Mouse (Mus musculus) cerebellum, adult 9-11 months (tissue): ENCODE measurements at regions not wholly inside any gene's neighbourhood (a gene's known extent, or its start where the extent isn't known, plus 50 kb on each side); places are given as distances from the start of the nearest gene placed in this dataset.
A peak's percentile ranks its signal among the peaks of the same experiment; 100 is the strongest.
"Not testable (repeated sequence)": the region's sequence is repeated elsewhere in the genome, so short reads cannot be mapped to it uniquely, and the experiment has no call there.

Experiments used
- DNase-seq: peaks from one replicate; pipeline ENCODE4 v3.0.0; 2022

- no peak for DNase-seq
Observed at GRCm38 (mm10) chr5:4248422-4248821, 56.3 kb downstream of the Mterf1b start.

GRCm38 (mm10) chr5:4254280-4254679 is 62.1 kb downstream of the Mterf1b start:
- DNase-seq, result not testable (repeated sequence)

DNA sequence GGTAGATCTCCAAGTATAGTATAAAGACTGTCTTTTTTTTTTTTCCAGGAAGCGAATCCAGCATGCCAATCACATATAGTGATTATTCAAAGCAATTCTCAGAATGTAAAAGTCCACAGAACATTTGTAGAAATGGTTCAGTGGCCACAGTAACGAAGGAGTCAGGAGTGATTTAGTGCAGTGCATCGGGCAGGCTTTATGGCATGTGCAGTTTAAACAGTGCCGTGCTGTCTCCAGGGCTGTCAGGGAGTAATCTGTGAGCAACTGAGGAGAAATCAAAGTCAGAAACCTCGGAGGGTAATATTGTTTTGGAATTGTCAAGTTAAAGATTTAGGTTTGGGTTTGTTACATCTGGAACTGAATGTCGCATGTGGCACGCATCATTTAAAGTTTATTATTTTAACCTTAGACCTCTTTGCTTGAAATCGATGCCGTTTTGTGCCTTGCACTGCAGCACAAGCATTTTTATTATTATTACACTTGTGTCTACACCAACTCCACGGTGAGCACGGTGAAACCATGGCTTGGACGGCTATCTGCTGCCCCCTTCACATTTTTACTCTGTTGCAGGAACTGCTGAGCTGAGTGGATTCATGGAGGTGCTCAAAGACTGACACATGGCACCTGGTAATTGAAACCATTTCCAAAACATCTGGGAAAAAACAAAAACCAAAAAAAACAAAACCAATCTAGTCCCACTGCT is 65.0 kb downstream of the Mterf1b start:
- no peak for DNase-seq

DNA sequence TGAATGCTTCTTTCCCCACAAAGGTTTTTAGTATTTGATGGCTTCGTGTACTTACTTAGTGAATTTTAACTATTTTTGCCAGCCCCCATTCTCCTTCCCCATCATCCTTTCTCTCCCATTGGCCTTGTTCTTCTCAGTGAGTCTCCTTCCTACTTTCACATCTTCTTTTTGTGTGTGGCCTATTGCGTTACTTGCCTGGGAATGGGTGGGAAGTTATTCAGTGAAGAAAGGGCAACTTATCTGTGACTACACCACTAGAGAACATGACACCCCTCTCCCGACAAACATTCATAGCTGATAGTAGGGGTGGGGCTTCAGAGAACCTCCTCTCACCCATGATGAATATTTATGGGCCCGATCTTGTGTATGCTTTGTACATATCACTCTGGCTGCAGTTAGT is 67.1 kb downstream of the Mterf1b start:
- DNase-seq, result no peak

GRCm38 (mm10) chr5:4262666-4263065 is 70.5 kb downstream of the Mterf1b start:
- DNase-seq, result no peak

DNA sequence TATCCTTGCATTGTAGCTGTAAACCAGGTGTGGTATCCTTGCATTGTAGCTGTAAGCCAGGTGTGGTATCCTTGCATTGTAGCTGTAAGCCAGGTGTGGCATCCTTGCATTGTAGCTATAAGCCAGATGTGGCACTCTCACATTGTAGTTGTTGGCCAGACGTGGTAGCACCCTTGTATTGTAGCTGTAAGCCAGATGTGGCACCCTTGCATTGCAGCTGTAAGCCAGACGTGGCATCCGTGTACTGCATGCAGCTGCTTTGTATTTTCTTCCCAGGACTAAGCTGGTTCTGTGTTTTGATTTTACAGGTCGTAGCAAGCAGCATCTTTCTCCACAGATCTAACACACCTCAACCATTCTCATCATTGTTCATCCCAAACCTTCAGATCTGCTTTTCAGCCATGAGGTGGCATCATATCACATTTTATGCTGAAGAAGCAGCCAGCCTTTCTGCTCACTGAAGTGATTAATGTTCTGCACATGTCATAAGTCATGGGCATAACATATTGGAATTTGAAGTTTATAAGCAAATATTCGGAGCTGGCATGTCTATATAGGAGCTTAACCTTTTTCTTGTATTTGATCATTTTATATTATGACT is 71.5 kb downstream of the Mterf1b start:
- DNase-seq, result peak; percentile 57

DNA sequence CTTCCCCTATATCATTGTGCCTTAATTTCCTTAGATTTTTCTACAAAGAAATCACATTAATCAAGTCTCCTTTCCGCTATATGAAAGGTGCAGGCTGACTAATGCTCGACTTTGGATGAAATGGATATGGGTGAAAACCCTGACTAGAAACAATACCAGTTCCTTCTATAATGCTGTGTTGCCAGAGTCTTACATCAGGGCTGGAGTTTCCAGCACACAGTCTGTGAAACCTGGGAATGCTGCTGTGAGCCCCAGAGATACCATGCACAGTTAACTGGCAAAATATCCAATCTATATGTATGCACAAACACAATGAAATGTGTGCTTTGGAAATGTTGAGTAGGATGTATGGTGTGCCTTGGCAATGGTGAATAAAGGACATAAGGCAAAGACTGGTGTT is 75.5 kb downstream of the Mterf1b start:
- DNase-seq, result no peak

DNA sequence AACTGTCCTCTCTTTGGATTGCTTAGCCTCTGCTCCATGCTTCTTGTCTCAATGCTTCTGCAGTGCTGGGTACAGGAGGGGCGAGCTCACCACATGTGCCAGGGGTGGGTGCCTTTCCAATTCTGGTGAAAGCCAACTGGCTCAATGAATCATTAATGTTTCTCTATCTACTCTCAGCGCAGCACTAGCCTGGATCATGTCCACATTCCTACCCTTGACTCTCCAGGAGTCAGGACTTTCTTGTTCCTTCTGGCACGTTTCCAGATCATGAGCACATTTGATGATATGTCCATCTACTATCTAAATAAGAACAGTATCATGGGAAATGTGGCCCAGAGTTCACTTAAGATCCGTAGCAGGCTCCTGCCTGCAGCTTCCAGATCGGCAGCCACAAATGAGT is 80.8 kb downstream of the Mterf1b start:
- no peak for DNase-seq

DNA sequence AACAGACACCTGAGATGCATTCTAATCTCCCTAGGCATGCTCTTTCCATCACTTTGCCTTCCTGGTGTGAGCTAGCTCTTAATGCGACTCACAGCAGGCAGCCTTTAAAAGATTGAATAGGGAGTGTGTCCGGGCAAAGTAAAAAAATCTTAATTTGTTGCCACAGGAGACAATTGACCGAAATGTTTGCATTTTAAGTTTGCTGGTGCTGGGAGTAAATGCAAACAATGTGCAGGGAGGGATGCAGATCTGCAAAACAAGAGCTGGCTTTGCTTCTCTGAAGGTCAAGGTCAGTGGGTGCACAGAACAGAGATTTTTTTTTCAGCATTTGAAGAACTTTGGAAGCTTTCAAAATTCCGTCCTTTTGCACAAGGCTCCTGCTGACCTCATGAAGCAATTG is 111.4 kb downstream of the Mterf1b start:
- no peak for DNase-seq

- no peak for DNase-seq
Observed at GRCm38 (mm10) chr5:4304201-4304600, 112.0 kb downstream of the Mterf1b start.

- no peak for DNase-seq
Observed at GRCm38 (mm10) chr5:4308514-4308913, 116.3 kb downstream of the Mterf1b start.

DNA sequence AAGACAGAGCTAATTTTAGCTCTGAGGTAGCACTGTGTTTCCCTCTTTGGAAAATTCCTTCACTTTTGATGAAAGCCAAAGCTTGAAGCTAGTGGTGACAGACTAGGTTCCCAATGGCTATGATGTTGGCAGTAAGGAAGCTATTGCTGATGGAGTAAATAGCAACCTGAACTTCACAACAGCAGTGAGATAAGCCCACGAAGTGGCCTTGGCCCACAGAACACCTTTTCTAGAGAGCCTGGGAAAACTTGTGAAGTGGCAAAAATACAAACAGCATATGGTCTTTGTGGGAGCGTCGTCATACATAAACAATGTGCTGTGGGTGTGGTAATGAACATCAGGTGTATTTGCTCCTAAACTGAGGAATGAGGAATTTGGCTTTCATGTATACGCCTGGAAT is 119.0 kb downstream of the Mterf1b start:
- no peak for DNase-seq

DNA sequence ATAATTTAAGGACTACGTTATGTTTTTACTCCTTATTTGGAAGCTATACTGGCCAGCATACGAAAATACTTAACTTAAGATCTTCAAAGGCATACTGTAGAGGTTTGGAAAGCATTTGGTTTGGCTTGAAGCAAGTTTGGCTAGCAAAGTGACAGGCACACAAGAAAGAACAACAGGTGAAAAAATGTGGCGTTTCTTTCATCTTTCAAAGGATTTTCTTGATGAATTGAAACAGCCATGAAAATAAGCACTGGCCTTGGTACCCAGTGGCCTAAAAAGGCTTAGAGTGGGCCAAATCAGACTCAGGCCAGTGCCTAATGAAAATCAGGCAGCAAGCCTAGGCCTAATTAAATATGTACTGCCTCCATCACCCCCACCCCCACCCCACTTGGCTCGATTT is 119.4 kb downstream of the Mterf1b start:
- DNase-seq, result no peak

DNA sequence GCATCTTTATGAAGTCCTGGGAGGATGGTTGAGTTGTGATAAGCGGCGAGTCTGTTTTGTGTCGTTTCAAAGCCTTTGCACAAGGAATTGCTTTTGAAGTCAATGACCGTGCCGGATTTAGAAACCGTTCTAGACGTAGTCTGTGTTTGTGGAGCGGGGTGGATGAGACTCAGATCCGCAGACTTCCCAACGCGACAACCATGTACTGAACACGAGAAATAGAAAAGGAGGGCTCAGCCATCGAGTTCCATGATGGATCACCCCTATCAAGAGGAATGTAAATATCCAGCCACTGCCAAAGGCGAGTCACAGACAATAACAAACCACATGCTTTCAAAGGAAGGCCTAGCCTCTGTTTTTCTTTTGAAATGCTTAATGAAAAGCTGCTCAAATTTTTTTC is 120.5 kb downstream of the Mterf1b start:
- DNase-seq, result no peak

GRCm38 (mm10) chr5:4322634-4323386 is 130.6 kb downstream of the Mterf1b start:
- no peak for DNase-seq

DNA sequence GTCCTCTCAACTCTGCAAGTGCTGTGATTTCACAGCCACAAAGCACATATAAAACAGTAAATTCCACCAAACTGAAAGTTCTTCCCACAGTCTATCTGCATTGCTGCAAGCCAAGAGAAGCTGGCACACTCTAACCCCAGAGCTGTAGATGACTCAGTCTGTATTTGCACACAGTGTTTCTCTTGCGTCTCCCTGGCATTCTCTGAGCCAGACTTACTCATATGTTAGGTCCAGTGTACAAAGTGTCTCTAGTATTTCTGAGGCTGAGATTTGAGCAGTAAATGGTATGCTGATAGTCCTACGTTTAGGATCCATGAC is 131.2 kb downstream of the Mterf1b start:
- no peak for DNase-seq

DNA sequence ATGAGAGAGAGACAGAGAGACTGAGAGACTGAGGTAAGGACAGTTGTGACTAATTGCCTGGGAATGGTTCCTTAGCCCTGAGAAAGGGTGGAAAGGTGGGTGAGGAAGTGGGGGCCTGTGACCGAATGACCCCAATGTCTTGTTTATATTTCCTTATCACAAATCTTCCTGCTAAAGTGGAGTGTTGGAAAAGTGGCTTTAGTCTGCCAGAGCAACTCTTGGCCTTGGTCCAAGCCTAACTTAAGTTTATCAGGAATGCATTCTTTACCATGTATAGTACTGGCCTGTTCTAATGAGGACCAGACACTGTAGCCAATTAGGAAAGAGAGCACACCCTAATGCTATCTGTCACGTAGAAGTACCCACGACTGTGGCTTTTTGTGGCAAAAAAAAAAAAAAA is 133.6 kb downstream of the Mterf1b start:
- DNase-seq, result no peak

- no peak for DNase-seq
Observed at GRCm38 (mm10) chr5:4326309-4327014, 134.3 kb downstream of the Mterf1b start.

- DNase-seq, result no peak
Observed at GRCm38 (mm10) chr5:4335683-4336082, 143.5 kb downstream of the Mterf1b start.

DNA sequence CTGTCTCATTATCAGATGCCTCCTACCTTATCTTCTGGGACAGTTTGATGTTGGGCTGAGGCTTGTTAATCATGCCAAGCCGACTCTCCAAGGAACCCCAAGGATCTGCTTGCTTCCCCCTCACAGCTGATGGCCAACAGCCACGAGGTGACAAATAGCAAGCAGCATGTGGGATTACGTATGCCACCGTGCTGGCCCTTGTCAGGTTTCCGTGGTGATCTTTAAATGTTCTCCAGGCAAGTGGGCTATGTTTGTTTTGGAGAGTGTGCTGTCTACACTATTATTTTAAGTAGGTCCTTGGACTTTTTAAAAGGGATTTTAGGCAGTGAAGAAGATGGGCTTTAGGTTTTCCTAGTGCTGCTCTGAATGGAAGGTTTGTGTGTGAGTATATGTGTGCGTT is 149.8 kb downstream of the Mterf1b start:
- DNase-seq, result peak; percentile 11

- no peak for DNase-seq
Observed at GRCm38 (mm10) chr5:4344458-4344857, 152.3 kb downstream of the Mterf1b start.

DNA sequence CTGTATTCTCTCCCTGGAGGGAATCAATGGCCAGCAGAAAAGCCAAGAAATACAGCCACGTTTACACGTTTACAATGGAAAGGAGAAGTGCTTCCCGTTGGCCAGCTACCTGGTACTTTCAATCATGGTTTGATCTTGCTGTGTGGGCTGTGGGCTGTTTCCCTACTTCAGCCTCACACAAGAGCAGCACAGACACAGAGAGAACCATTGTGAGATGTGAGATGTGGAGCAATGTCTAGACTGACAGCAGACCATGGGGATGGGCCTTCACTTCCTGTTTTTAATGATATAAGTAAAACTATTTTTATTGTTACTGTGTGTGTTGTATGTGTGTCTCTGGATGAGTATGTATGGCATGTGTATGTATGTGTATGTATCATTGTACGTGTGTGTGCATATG is 156.2 kb downstream of the Mterf1b start:
- no peak for DNase-seq

GRCm38 (mm10) chr5:4349943-4350342 is 157.8 kb downstream of the Mterf1b start:
- no peak for DNase-seq
